Mouse (Mus musculus): ENCODE measurements around the gene Syap1.
A peak's percentile ranks its signal among the peaks of the same experiment; 100 is the strongest.
"Not testable (repeated sequence)": the region's sequence is repeated elsewhere in the genome, so short reads cannot be mapped to it uniquely, and the experiment has no call there.

Syap1 gene

GRCm38 (mm10) chrX:162830313-162830712 lies 57.9 kb downstream of the Syap1 start:
- DNase-seq (ENCODE audit: low spot score) = not testable (repeated sequence)

GRCm38 (mm10) chrX:162829741-162830140 lies 58.5 kb downstream of the Syap1 start:
- DNase-seq (ENCODE audit: low spot score) = no peak

- peak; percentile 90 for DNase-seq (ENCODE audit: low spot score)
Measured at GRCm38 (mm10) chrX:162829203-162829708, 59.0 kb downstream of the Syap1 start, which contains the start of gene Txlng. TSS of gene Txlng (minus strand) at chrX:162829454.

GRCm38 (mm10) chrX:162828783-162829182 lies 59.5 kb downstream of the Syap1 start:
- DNase-seq (ENCODE audit: low spot score) = no peak

- DNase-seq (ENCODE audit: low spot score) = no peak
Measured at GRCm38 (mm10) chrX:162828016-162828415, 60.2 kb downstream of the Syap1 start.
